Mouse (Mus musculus) midbrain, embryonic 15.5 days (tissue): ENCODE data around the gene Fbxo24. TPM values are rescaled to one million over a fixed set of nuclear protein-coding genes. Genes with fewer than 3 reads are reported as not detected.

Experiments
- ATAC-seq: fragments of 200-750 bp; cut with Nextera tagmentation; replicated peaks from 2 replicates; pipeline ENCODE4 v1.8.0; 2017; ENCODE audit warnings: moderate TSS enrichment
- H3K27ac ChIP-seq: fragments of 300-500 bp; sonication (generic); 2 replicates; pipeline ENCODE4 v1.5.1; 2015; ENCODE audit warnings: mild to moderate bottlenecking, inconsistent platforms
- H3K27me3 ChIP-seq: fragments of 300-500 bp; sonication (generic); replicated peaks from 2 replicates; pipeline ENCODE4 v1.6.1; 2015; ENCODE audit warnings: inconsistent platforms
- H3K36me3 ChIP-seq: fragments of 300-500 bp; sonication (generic); replicated peaks from 2 replicates; pipeline ENCODE4 v1.6.1; 2015; ENCODE audit warnings: inconsistent platforms
- H3K4me1 ChIP-seq: fragments of 300-500 bp; sonication (generic); 2 replicates; pipeline ENCODE4 v1.6.1; 2015; ENCODE audit warnings: inconsistent platforms
- H3K4me2 ChIP-seq: fragments of 300-500 bp; sonication (generic); 2 replicates; pipeline ENCODE4 v1.6.1; 2015; ENCODE audit warnings: inconsistent platforms, mild to moderate bottlenecking, moderate library complexity
- H3K4me3 ChIP-seq: fragments of 300-500 bp; sonication (generic); 2 replicates; pipeline ENCODE4 v1.5.1; 2015; ENCODE audit warnings: mild to moderate bottlenecking, inconsistent platforms
- H3K9ac ChIP-seq: fragments of 300-500 bp; sonication (generic); 2 replicates; pipeline ENCODE4 v1.6.1; 2015; ENCODE audit warnings: mild to moderate bottlenecking, inconsistent platforms
- H3K9me3 ChIP-seq: fragments of 300-500 bp; sonication (generic); 2 replicates; pipeline ENCODE4 v1.6.1; 2016; ENCODE audit warnings: inconsistent platforms
- WGBS: fragments of 180-500 bp; shearing (Covaris S2); methylation state at CpG from one replicate; pipeline ENCODE4 v1.1.7; 2015; ENCODE audit warnings: mixed read lengths; 5-methylcytosine and 5-hydroxymethylcytosine counted together
- polyA plus RNA-seq: library from polyadenylated mRNA; unstranded; fragments of >200 nt; fragmentation: Nextera tagmentation; extraction: Ambion mirVana; gene quantifications from 2 replicates; pipeline ENCODE4 v1.2.1, GENCODE M21; 2015

Fbxo24 gene
- polyA plus RNA-seq: 0.13 and 0.17 TPM in 2 replicates

DNA sequence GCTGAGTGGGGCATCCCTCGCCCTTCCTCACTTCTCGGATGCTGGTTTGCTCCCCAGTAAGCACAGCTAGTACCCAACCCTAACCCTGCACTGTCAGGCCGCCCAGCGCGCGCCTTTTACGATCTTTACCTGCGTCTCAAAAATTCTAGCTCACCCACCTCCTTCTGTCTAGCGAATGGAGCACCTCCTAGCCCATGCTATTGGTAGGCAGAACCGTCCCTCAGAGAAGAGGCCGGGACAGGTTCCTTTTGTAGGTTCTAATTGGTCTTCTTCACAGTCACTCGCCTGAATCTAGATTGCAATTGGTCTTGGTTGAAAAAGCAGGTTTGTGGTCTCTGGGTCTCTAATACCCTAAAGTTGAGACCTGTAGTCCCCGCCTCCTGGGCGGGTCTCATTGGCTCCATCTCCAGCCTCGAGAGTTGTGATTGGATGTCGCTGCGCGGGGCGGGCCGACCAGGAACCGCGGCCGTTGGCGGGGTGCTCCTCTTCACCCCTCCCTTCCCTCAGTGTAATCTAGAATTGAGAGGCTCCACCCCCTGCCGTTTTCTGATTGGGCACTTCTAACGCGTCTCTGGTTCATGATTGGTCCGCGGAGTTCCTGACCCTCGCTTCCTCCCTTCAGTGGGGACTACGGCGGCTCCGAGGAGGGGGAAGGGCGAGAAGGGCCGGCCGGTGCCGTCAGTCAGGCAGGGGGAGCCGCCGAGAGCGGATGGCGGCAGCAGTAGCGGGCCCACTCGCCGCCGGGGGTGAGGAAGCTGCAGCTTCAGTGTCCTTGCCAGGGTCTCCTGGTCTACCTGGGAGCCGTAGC lies at the start of gene Fbxo24, which contains the start of the genes Lrch4 and Gm20605:
Gene Fbxo24 (minus strand): TSS at position 505 of the 808 bp plus-strand sequence.
Gene Lrch4 (plus strand): TSS at position 624 of the 808 bp plus-strand sequence.
Gene Gm20605 (plus strand): TSS at position 678 of the 808 bp plus-strand sequence.
- peak within 1 kb of the TSS; percentile 100 for H3K4me3 ChIP-seq
- H3K27me3 ChIP-seq: no peaks in the 10 kb centered on the region
- ATAC-seq: peak; percentile 99
- H3K9me3 ChIP-seq: no peaks in the 10 kb centered on the region
- H3K9ac ChIP-seq: peak within 1 kb of the TSS; percentile 90
- no peaks in the 10 kb centered on the region for H3K36me3 ChIP-seq
- H3K4me2 ChIP-seq: peak within 1 kb of the TSS; percentile 94
- H3K27ac ChIP-seq: peak within 1 kb of the TSS; percentile 94
- peaks cover 43% of the 10 kb centered on the region for H3K4me1 ChIP-seq
- WGBS: under 1% methylated on average over 45 of the region's 46 CpGs

DNA sequence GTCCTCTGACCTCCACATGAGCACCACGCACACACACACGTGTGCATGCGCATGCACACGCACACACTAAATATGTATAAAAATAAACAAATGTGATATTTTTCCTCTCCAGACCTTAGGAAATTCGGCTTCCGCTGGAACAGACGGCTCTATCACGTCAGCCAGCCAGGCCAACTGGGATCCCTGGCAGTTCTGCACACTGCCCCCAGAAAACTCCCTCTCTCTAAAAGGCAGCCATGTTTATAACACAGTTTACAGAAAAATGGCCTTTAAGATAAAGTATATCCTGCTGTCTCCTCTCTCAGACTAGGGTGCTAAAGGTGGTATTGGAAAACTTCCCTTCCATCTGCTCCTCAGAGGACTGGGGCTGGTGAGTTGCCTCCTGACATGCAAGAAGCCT lies 49.1 kb upstream of the Fbxo24 start:
- no peaks in the 10 kb centered on the region for H3K36me3 ChIP-seq
- no peaks in the 10 kb centered on the region for H3K9me3 ChIP-seq
- H3K4me2 ChIP-seq: no peak overlapping the region
- no peaks in the 10 kb centered on the region for H3K27me3 ChIP-seq
- H3K4me3 ChIP-seq: no peak overlapping the region
- H3K9ac ChIP-seq: no peak overlapping the region
- H3K4me1 ChIP-seq: peaks cover 12% of the 10 kb centered on the region
- no peak for ATAC-seq
- WGBS: 96% methylated on average over 8 of the region's 8 CpGs
- H3K27ac ChIP-seq: no peak overlapping the region

DNA sequence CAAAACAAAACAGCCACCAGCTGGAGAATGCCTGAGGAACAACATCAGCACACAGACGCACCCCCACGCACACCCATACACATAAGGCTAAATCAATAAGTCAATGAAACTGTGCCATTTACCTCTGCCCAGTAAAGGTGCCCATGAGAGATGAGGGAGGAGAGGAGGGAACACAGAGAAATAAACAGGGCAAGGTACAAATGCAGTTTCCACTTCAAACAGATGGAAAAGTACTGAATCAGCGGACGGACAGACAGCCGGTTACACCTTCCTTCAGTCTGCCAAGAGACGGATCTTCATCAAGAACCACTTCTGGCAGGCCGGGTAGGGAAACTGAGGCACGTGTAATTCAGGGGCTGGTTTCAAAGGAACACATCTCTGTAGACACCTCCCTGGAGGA lies 46.0 kb upstream of the Fbxo24 start:
- Histone ChIP-seq H3K9ac (no peak overlapping the region), H3K27ac (no peak overlapping the region), H3K36me3 (no peaks in the 10 kb centered on the region), H3K4me1 (peaks cover 5% of the 10 kb centered on the region; the same call in 1 of the 2 replicates), H3K9me3 (no peaks in the 10 kb centered on the region), H3K27me3 (no peaks in the 10 kb centered on the region), H3K4me3 (no peak overlapping the region), H3K4me2 (no peak overlapping the region)
- ATAC-seq: no peak
- 96% methylated on average over 8 of the region's 8 CpGs for WGBS

DNA sequence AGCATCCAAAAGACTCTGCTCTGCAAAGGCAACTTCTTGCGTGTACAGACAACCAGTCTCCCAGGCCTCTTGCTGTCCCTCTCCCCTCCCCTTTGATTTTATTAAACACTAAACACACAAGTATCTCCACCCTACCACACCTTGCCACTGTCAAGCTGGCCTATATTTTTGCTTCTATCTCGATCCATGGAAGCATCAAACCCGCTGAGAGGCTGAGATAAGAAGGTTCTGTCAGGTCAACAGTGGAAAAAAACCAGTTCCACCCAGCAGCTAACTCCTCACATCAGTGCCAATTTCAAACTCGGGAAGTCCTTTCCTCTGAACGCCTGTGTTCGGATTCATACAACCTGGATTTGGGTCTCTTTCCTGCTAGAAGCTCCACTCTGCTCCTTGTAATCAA lies 44.2 kb upstream of the Fbxo24 start:
- Histone ChIP-seq H3K36me3 (no peaks in the 10 kb centered on the region), H3K4me2 (no peak overlapping the region), H3K27ac (no peak overlapping the region), H3K9me3 (no peaks in the 10 kb centered on the region), H3K4me1 (peaks cover 5% of the 10 kb centered on the region; the same call in 1 of the 2 replicates), H3K4me3 (no peak overlapping the region), H3K27me3 (no peaks in the 10 kb centered on the region), H3K9ac (no peak overlapping the region)
- 92% methylated on average over 6 of the region's 6 CpGs for WGBS
- no peak for ATAC-seq

DNA sequence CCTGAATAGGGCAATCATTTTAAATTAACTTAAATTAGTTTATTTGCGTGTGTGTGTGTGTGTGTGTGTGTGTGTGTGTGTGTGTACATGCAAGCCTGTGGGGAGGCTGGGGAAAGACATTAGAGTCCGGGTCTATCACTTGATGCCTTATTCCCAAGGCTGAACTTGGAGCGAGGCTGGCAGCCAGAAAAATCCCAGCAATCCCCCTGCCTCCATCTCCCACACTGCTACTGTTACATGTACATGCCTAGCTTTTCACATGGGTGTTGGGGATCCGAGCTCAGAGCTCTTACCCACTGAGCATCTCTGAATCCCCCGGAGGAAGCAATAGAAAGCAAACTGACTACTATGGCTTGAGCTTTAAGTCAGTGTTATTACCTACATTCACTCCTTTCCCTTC lies 43.6 kb upstream of the Fbxo24 start:
- 84% methylated on average over 5 of the region's 5 CpGs for WGBS
- Histone ChIP-seq H3K27ac (no peak overlapping the region), H3K4me1 (peaks cover 5% of the 10 kb centered on the region; the same call in 1 of the 2 replicates), H3K27me3 (no peaks in the 10 kb centered on the region), H3K36me3 (no peaks in the 10 kb centered on the region), H3K4me2 (no peak overlapping the region), H3K9me3 (no peaks in the 10 kb centered on the region), H3K9ac (no peak overlapping the region), H3K4me3 (no peak overlapping the region)
- no peak for ATAC-seq

DNA sequence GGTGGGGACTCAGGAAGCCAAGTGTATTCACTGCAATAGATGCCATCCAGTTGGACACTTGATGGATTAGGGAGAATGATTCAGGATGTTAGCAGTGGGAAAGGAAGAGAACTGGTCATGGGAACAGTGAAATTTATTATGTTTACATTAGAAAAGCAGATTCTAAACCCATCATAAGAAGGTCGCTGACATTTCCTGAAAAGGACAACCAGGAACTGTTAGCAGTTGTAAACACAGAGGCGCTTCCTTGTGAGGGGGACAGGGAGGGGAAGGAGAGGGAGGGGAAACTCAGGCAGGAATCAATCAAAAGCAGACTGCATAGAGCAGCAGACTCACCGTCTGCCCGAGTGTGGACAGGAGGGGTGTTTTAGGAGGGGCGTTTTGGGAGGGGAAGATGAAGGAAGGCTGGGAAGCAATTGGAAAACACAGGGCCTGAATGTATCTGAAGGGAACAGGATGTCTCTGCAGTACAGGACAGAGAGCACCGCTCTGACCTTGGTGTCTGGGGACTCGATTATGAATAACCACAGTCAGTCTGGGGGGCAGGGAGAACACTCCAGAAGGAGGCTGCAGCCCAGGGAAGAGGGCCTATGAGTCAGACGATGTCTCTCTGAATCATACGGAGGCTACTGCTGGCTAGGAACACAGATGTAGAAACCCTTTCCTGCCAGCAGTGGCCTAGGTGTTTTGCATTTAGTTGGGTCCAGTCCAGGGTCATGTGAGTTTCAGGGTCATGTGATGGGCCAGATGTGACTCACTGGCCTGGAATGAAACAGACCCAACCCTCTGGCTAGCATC lies 42.8 kb upstream of the Fbxo24 start:
- Histone ChIP-seq H3K36me3 (0 out of 2 replicates have a peak, but pooled peaks cover 1% of the 10 kb centered on the region), H3K27me3 (no peaks in the 10 kb centered on the region), H3K4me2 (no peak overlapping the region), H3K9me3 (no peaks in the 10 kb centered on the region), H3K4me3 (no peak overlapping the region), H3K9ac (no peak overlapping the region), H3K27ac (peak overlapping the region; percentile 39; the same call in 1 of the 2 replicates), H3K4me1 (peaks cover 5% of the 10 kb centered on the region; the same call in 1 of the 2 replicates)
- no peak for ATAC-seq
- 46% methylated on average over 9 of the region's 9 CpGs for WGBS

DNA sequence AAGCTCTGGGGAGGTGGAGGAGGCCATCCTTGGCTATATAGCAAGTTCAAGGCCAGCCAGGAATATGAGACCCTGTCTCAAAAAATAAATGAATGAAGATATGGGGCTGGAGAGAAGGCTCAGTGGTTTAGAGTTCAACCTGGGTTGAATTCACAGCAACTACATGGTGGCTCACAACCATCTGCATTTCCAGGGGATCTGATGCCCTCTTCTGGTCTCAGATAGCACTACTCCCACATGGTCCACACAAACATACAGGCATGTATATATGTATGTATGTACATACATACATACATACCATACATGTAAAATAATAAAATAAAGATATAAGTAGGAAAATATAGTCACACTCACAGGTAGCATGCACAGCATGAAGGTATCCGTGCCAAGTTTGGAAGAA lies 41.4 kb upstream of the Fbxo24 start:
- no peak overlapping the region for H3K9ac ChIP-seq
- no peak for ATAC-seq
- 90% methylated on average over 1 of the region's 1 CpGs for WGBS
- no peaks in the 10 kb centered on the region for H3K9me3 ChIP-seq
- H3K36me3 ChIP-seq: 0 out of 2 replicates have a peak, but pooled peaks cover 7% of the 10 kb centered on the region
- H3K4me2 ChIP-seq: no peak overlapping the region
- no peak overlapping the region for H3K27ac ChIP-seq
- no peaks in the 10 kb centered on the region for H3K27me3 ChIP-seq
- H3K4me3 ChIP-seq: no peak overlapping the region
- H3K4me1 ChIP-seq: peaks cover 5% of the 10 kb centered on the region; the same call in 1 of the 2 replicates

DNA sequence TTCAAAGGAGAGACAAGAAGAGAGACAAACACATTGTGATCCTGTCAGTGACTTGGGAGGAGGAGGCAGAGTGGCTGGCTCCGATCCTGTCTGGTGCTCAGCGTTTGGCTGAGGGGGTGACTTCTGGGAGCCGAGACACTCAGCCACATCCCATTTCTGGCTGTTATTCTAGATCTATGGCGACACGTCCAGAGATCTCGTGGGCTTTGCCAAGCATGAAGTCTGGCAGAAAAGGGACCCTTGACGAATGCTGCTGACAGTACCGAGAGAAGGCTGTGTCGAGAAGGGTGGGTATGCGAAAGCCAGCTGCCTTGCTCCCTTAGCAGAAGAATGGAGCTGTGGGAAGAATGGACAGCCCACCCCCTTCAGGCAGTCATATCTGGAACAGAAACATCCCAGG lies 40.2 kb upstream of the Fbxo24 start:
- Histone ChIP-seq H3K4me2 (no peak overlapping the region), H3K9ac (no peak overlapping the region), H3K27ac (no peak overlapping the region), H3K36me3 (peaks cover 16% of the 10 kb centered on the region; the same call in 1 of the 2 replicates), H3K9me3 (no peaks in the 10 kb centered on the region), H3K4me3 (no peak overlapping the region), H3K27me3 (no peaks in the 10 kb centered on the region), H3K4me1 (peaks cover 5% of the 10 kb centered on the region; the same call in 1 of the 2 replicates)
- ATAC-seq: no peak
- WGBS: 61% methylated on average over 10 of the region's 10 CpGs

DNA sequence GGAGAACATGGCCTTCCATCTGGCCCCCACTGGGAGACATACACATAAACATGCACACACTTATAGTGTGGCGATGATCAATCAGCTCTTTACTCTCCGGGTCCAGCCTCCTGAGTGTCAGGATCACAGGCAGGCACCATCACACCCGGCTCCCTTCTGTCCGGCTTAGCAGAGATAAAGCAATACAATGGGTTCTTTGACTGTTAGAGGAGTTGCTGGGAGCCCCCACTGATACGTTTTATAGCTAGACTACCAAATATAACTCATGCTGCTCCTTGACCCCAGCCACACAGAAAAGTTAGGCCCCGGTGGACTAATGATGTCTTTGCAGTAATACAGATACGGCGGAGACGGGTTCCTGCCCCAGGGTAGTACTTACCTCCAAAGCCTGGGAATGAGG lies 34.3 kb upstream of the Fbxo24 start:
- ATAC-seq: no peak
- Histone ChIP-seq H3K27ac (no peak overlapping the region), H3K4me2 (no peak overlapping the region), H3K4me1 (no peaks in the 10 kb centered on the region), H3K9ac (no peak overlapping the region), H3K36me3 (peaks cover 33% of the 10 kb centered on the region; the same call in 1 of the 2 replicates), H3K4me3 (no peak overlapping the region), H3K9me3 (no peaks in the 10 kb centered on the region), H3K27me3 (no peaks in the 10 kb centered on the region)
- WGBS: 76% methylated on average over 9 of the region's 9 CpGs

DNA sequence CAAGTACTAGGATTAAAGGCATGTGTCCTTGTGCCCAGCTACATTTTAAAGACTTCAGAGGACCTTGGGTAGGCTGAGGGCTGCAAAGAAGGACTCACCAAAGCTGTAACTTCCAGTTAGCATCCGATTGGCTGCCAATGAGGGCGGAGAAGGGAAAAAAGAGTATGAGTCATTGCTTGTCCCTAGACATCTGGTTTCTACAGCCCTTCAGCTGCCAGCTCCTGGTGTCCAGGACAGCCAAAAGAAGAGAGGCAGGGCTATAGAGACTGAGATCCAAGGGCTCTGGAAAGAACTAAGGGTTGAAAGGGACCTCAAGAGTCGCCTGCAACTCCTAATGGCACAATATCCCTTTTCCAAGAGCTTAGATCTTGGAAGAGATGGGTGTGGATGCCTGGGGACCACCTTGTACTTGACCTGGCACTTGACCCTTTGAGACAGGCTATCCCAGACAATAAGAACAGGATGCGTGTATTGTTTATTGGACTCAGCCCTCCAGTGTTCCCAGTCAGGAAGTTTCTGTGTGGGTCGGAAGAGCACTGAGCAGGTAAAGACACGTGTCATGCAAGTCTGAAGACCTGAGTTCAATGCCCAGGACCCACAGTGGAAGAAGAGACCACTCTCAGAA lies 31.4 kb upstream of the Fbxo24 start:
- Histone ChIP-seq H3K36me3 (peaks cover 28% of the 10 kb centered on the region; the same call in 1 of the 2 replicates), H3K9me3 (no peaks in the 10 kb centered on the region), H3K9ac (no peak overlapping the region), H3K4me1 (peaks cover 6% of the 10 kb centered on the region; the same call in 1 of the 2 replicates), H3K4me3 (no peak overlapping the region), H3K27ac (no peak overlapping the region), H3K27me3 (no peaks in the 10 kb centered on the region), H3K4me2 (no peak overlapping the region)
- no peak for ATAC-seq
- WGBS: 89% methylated on average over 6 of the region's 6 CpGs

DNA sequence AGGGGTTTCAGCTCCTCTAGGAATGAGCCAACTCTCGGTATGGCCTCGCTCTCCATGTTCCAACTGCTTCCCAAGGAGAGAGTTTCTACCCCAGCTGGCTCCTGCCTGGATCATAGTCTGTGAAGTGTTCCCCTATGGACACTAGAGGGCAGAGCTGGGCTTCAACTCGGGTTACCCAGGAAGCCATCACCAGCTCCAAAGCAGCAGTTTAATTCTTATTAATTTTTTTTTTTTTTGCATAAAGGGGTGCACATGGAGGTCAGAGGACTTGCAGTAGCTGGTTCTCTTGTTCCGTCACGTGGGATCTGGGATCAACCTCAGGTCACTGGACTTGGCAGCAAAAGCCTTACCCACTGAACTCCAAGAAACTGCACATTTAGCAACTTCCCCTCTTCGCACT lies 28.2 kb upstream of the Fbxo24 start:
- H3K4me3 ChIP-seq: no peak overlapping the region
- no peak; the same call in 1 of the 2 replicates for ATAC-seq
- H3K9me3 ChIP-seq: no peaks in the 10 kb centered on the region
- H3K4me1 ChIP-seq: peaks cover 8% of the 10 kb centered on the region; the same call in 1 of the 2 replicates
- H3K9ac ChIP-seq: no peak overlapping the region
- no peak overlapping the region for H3K4me2 ChIP-seq
- H3K27ac ChIP-seq: peak overlapping the region; percentile 13; the same call in 1 of the 2 replicates
- 38% methylated on average over 6 of the region's 6 CpGs for WGBS
- H3K36me3 ChIP-seq: 0 out of 2 replicates have a peak, but pooled peaks cover 7% of the 10 kb centered on the region
- H3K27me3 ChIP-seq: no peaks in the 10 kb centered on the region
